Mouse (Mus musculus): ENCODE data around the gene Fbxo48. TPM values are rescaled to one million over a fixed set of nuclear protein-coding genes. Genes with fewer than 3 reads are reported as not detected.

Gene Fbxo48
- total RNA-seq, 1 experiment: 2.9 TPM

GRCm38 (mm10) chr11:16907517-16908129 lies 43.6 kb upstream of the Fbxo48 start:
- Histone ChIP-seq H3K9ac (ENCODE audit: insufficient read depth, low read depth, low read length, poor library complexity, severe bottlenecking) (no peak overlapping the region), H3K9me3 (ENCODE audit: control insufficient read depth, insufficient read depth, low read depth, low read length) (no peaks in the 10 kb centered on the region), H3K4me3 (ENCODE audit: insufficient read depth in 1 of 2, low read depth in 1 of 2, low read length in 2 of 2, poor library complexity in 1 of 2, severe bottlenecking in 1 of 2) (no peak overlapping the region), H3K4me1 (ENCODE audit: control insufficient read depth in 2 of 2, insufficient read depth in 2 of 2, low read length in 2 of 2, poor library complexity in 1 of 2) (no peaks in the 10 kb centered on the region), H3K27ac (ENCODE audit: insufficient read depth, low read depth, low read length, poor library complexity, severe bottlenecking) (no peak overlapping the region), H3K36me3 (ENCODE audit: control insufficient read depth, insufficient read depth, low read length, poor library complexity, severe bottlenecking) (no peaks in the 10 kb centered on the region)
- DNase-seq (ENCODE audit: low read depth, low spot score): no peak
- TF ChIP-seq MAFK (IDR thresholded peaks at IDR 0.05; ENCODE audit: insufficient read depth, low read depth, low read length) (no peak), HCFC1 (IDR thresholded peaks at IDR 0.05; ENCODE audit: borderline replicate concordance, insufficient read depth, low read length) (no peak), ZNF384 (IDR thresholded peaks at IDR 0.05; ENCODE audit: low read depth, low read length) (no peak), CHD2 (IDR thresholded peaks at IDR 0.05; ENCODE audit: low read depth, low read length) (no peak), ZC3H11A (IDR thresholded peaks at IDR 0.05; ENCODE audit: borderline replicate concordance, low read depth, low read length) (no peak)
- in situ Hi-C loops (cut with MboI; ENCODE audit: low sequenced_read_pairs in 2 of 2, unreplicated experiment in 2 of 2): no loop called here

- Histone ChIP-seq H3K27ac (ENCODE audit: insufficient read depth, low read depth, low read length, poor library complexity, severe bottlenecking) (no peak overlapping the region), H3K4me3 (ENCODE audit: insufficient read depth in 1 of 2, low read depth in 1 of 2, low read length in 2 of 2, poor library complexity in 1 of 2, severe bottlenecking in 1 of 2) (no peak overlapping the region), H3K9me3 (ENCODE audit: control insufficient read depth, insufficient read depth, low read depth, low read length) (no peaks in the 10 kb centered on the region), H3K9ac (ENCODE audit: insufficient read depth, low read depth, low read length, poor library complexity, severe bottlenecking) (no peak overlapping the region), H3K4me1 (ENCODE audit: control insufficient read depth in 2 of 2, insufficient read depth in 2 of 2, low read length in 2 of 2, poor library complexity in 1 of 2) (peaks cover 0 to 2% of the 10 kb centered on the region in 2 experiments; a peak in 1 of 4 replicates), H3K36me3 (ENCODE audit: control insufficient read depth, insufficient read depth, low read length, poor library complexity, severe bottlenecking) (no peaks in the 10 kb centered on the region)
- in situ Hi-C loops (cut with MboI; ENCODE audit: low sequenced_read_pairs in 2 of 2, unreplicated experiment in 2 of 2): no loop called here
- no peak for TF ChIP-seq HCFC1 (IDR thresholded peaks at IDR 0.05; ENCODE audit: borderline replicate concordance, insufficient read depth, low read length)
- no peak for TF ChIP-seq ZNF384 (IDR thresholded peaks at IDR 0.05; ENCODE audit: low read depth, low read length)
- TF ChIP-seq ZC3H11A (IDR thresholded peaks at IDR 0.05; ENCODE audit: borderline replicate concordance, low read depth, low read length): no peak
- no peak for TF ChIP-seq CHD2 (IDR thresholded peaks at IDR 0.05; ENCODE audit: low read depth, low read length)
- no peak for TF ChIP-seq MAFK (IDR thresholded peaks at IDR 0.05; ENCODE audit: insufficient read depth, low read depth, low read length)
- no peak for DNase-seq (ENCODE audit: low read depth, low spot score)
Observed at GRCm38 (mm10) chr11:16914756-16915155, 36.4 kb upstream of the Fbxo48 start.

- DNase-seq (ENCODE audit: low read depth, low spot score): peak; percentile 2
- H3K27ac ChIP-seq (ENCODE audit: insufficient read depth, low read depth, low read length, poor library complexity, severe bottlenecking): no peak overlapping the region
- peaks cover 0 to 2% of the 10 kb centered on the region in 2 experiments; a peak in 1 of 4 replicates for H3K4me1 ChIP-seq (ENCODE audit: control insufficient read depth in 2 of 2, insufficient read depth in 2 of 2, low read length in 2 of 2, poor library complexity in 1 of 2)
- H3K9me3 ChIP-seq (ENCODE audit: control insufficient read depth, insufficient read depth, low read depth, low read length): no peaks in the 10 kb centered on the region
- H3K36me3 ChIP-seq (ENCODE audit: control insufficient read depth, insufficient read depth, low read length, poor library complexity, severe bottlenecking): no peaks in the 10 kb centered on the region
- no peak overlapping the region for H3K4me3 ChIP-seq (ENCODE audit: insufficient read depth in 1 of 2, low read depth in 1 of 2, low read length in 2 of 2, poor library complexity in 1 of 2, severe bottlenecking in 1 of 2)
- in situ Hi-C loops (cut with MboI; ENCODE audit: low sequenced_read_pairs in 2 of 2, unreplicated experiment in 2 of 2): no loop called here
- TF ChIP-seq CHD2 (IDR thresholded peaks at IDR 0.05; ENCODE audit: low read depth, low read length): no peak
- no peak for TF ChIP-seq ZNF384 (IDR thresholded peaks at IDR 0.05; ENCODE audit: low read depth, low read length)
- TF ChIP-seq HCFC1 (IDR thresholded peaks at IDR 0.05; ENCODE audit: borderline replicate concordance, insufficient read depth, low read length): no peak
- no peak for TF ChIP-seq MAFK (IDR thresholded peaks at IDR 0.05; ENCODE audit: insufficient read depth, low read depth, low read length)
- no peak for TF ChIP-seq ZC3H11A (IDR thresholded peaks at IDR 0.05; ENCODE audit: borderline replicate concordance, low read depth, low read length)
- H3K9ac ChIP-seq (ENCODE audit: insufficient read depth, low read depth, low read length, poor library complexity, severe bottlenecking): no peak overlapping the region
Observed at GRCm38 (mm10) chr11:16915850-16916249, 35.3 kb upstream of the Fbxo48 start.

- Histone ChIP-seq H3K36me3 (ENCODE audit: control insufficient read depth, insufficient read depth, low read length, poor library complexity, severe bottlenecking) (no peaks in the 10 kb centered on the region), H3K4me1 (ENCODE audit: control insufficient read depth in 2 of 2, insufficient read depth in 2 of 2, low read length in 2 of 2, poor library complexity in 1 of 2) (peaks cover 0 to 2% of the 10 kb centered on the region in 2 experiments; a peak in 1 of 4 replicates), H3K9me3 (ENCODE audit: control insufficient read depth, insufficient read depth, low read depth, low read length) (no peaks in the 10 kb centered on the region), H3K9ac (ENCODE audit: insufficient read depth, low read depth, low read length, poor library complexity, severe bottlenecking) (no peak overlapping the region), H3K27ac (ENCODE audit: insufficient read depth, low read depth, low read length, poor library complexity, severe bottlenecking) (no peak overlapping the region), H3K4me3 (ENCODE audit: insufficient read depth in 1 of 2, low read depth in 1 of 2, low read length in 2 of 2, poor library complexity in 1 of 2, severe bottlenecking in 1 of 2) (no peak overlapping the region)
- in situ Hi-C loops (cut with MboI; ENCODE audit: low sequenced_read_pairs in 2 of 2, unreplicated experiment in 2 of 2): no loop called here
- no peak for DNase-seq (ENCODE audit: low read depth, low spot score)
- TF ChIP-seq MAFK (IDR thresholded peaks at IDR 0.05; ENCODE audit: insufficient read depth, low read depth, low read length): no peak
- no peak for TF ChIP-seq ZNF384 (IDR thresholded peaks at IDR 0.05; ENCODE audit: low read depth, low read length)
- TF ChIP-seq ZC3H11A (IDR thresholded peaks at IDR 0.05; ENCODE audit: borderline replicate concordance, low read depth, low read length): no peak
- TF ChIP-seq HCFC1 (IDR thresholded peaks at IDR 0.05; ENCODE audit: borderline replicate concordance, insufficient read depth, low read length): no peak
- no peak for TF ChIP-seq CHD2 (IDR thresholded peaks at IDR 0.05; ENCODE audit: low read depth, low read length)
Observed at GRCm38 (mm10) chr11:16917512-16917911, 33.7 kb upstream of the Fbxo48 start.
